Mouse (Mus musculus): ENCODE results near the gene Antxr1. TPM values are rescaled to one million over a fixed set of nuclear protein-coding genes. Genes with fewer than 3 reads are reported as not detected.

Gene Antxr1
- total RNA-seq, 2 experiments from 2014 or later: 9.8 to 11.7 TPM

Other genes with a start within 250 kb of the Antxr1 start
- gene D6Ertd527e, start 231.1 kb downstream of the Antxr1 start, total RNA-seq (2021): not detected
- not detected for gene Gkn1, start 15.1 kb upstream of the Antxr1 start, total RNA-seq (2021)
- gene Gkn2, start 37.5 kb upstream of the Antxr1 start, total RNA-seq (2021): not detected
- 1 to 10 TPM; 1.1 to 1.5 TPM for gene Gkn3, start 53.1 kb upstream of the Antxr1 start, total RNA-seq (2021)
- 10 to 100 TPM; 55.6 to 58.8 TPM for gene Bmp10, start 93.2 kb upstream of the Antxr1 start, total RNA-seq (2021)
- 1 to 10 TPM; 3.1 to 3.8 TPM for gene Arhgap25, start 197.4 kb upstream of the Antxr1 start, total RNA-seq (2021)